Mouse (Mus musculus) neural tube, embryonic 11.5 days (tissue): ENCODE results near the gene Rec8. TPM values are rescaled to one million over a fixed set of nuclear protein-coding genes. Genes with fewer than 3 reads are reported as not detected.

Source experiments
- ATAC-seq: fragments of 200-750 bp; cut with Nextera tagmentation; 2 replicates; pipeline ENCODE4 v1.8.0; 2017; ENCODE audit warnings: moderate number of reproducible peaks, mild to moderate bottlenecking, moderate TSS enrichment, moderate library complexity; ENCODE audit not compliant: insufficient read depth, low FRiP score, low TSS enrichment
- DNase-seq: peaks from one replicate; pipeline ENCODE4 v3.0.0-alpha.2; 2015; ENCODE audit warnings: low spot score
- H3K27ac ChIP-seq: fragments of 300-500 bp; sonication (generic); 2 replicates; pipeline ENCODE4 v1.5.1; 2014; ENCODE audit warnings: low read depth, mild to moderate bottlenecking, low read length
- H3K27me3 ChIP-seq: fragments of 300-500 bp; sonication (generic); 2 replicates; pipeline ENCODE4 v1.6.1; 2014; ENCODE audit warnings: mild to moderate bottlenecking, low read length, mixed read lengths; ENCODE audit not compliant: control insufficient read depth, insufficient read depth
- H3K36me3 ChIP-seq: fragments of 300-500 bp; sonication (generic); 2 replicates; pipeline ENCODE4 v1.6.1; 2014; ENCODE audit warnings: mild to moderate bottlenecking, low read length, moderate library complexity, mixed read lengths; ENCODE audit not compliant: control insufficient read depth, insufficient read depth
- H3K4me1 ChIP-seq: fragments of 300-500 bp; sonication (generic); 2 replicates; pipeline ENCODE4 v1.6.1; 2014; ENCODE audit warnings: low read length, mixed read lengths; ENCODE audit not compliant: control insufficient read depth, insufficient read depth
- H3K4me2 ChIP-seq: fragments of 300-500 bp; sonication (generic); 2 replicates; pipeline ENCODE4 v1.6.1; 2014; ENCODE audit warnings: low read depth, mild to moderate bottlenecking, moderate library complexity
- H3K4me3 ChIP-seq: fragments of 300-500 bp; sonication (generic); 2 replicates; pipeline ENCODE4 v1.5.1; 2014; ENCODE audit warnings: low read depth, low read length
- H3K9ac ChIP-seq: fragments of 300-500 bp; sonication (generic); 2 replicates; pipeline ENCODE4 v1.6.1; 2014; ENCODE audit warnings: mild to moderate bottlenecking, low read length
- H3K9me3 ChIP-seq: fragments of 300-500 bp; sonication (generic); 2 replicates; pipeline ENCODE4 v1.6.1; 2016; ENCODE audit warnings: low read length; ENCODE audit not compliant: control insufficient read depth
- WGBS: fragments of 180-500 bp; shearing (Covaris S2); extraction: QIAGEN DNeasy Blood & Tissue Kit; methylation state at CpG from one replicate; pipeline ENCODE4 v1.1.7; 2014; 5-methylcytosine and 5-hydroxymethylcytosine counted together
- polyA plus RNA-seq: library from polyadenylated mRNA; unstranded; fragments of >200 nt; fragmentation: Nextera tagmentation; extraction: Ambion mirVana; gene quantifications from 2 replicates; pipeline ENCODE4 v1.2.1, GENCODE M21; 2014

Rec8 gene
- polyA plus RNA-seq, 1 experiment from 2014 or later, result 12.0 TPM

- 85% methylated on average over 23 of the region's 23 CpGs for whole genome bisulfite sequencing
- ATAC-seq (no peak), DNase-seq (no peak)
- H3K4me3 ChIP-seq, result no peak overlapping the region
- no peaks in the 10 kb centered on the region for H3K27me3 ChIP-seq
- H3K9me3 ChIP-seq, result no peaks in the 10 kb centered on the region
- H3K36me3 ChIP-seq, result no peaks in the 10 kb centered on the region
- H3K4me1 ChIP-seq, result peaks cover 13% of the 10 kb centered on the region
- no peak overlapping the region for H3K9ac ChIP-seq
- H3K27ac ChIP-seq, result no peak overlapping the region
- no peak overlapping the region for H3K4me2 ChIP-seq
Observed at GRCm38 (mm10) chr14:55579511-55580496, 38.0 kb upstream of the Rec8 start.

DNA sequence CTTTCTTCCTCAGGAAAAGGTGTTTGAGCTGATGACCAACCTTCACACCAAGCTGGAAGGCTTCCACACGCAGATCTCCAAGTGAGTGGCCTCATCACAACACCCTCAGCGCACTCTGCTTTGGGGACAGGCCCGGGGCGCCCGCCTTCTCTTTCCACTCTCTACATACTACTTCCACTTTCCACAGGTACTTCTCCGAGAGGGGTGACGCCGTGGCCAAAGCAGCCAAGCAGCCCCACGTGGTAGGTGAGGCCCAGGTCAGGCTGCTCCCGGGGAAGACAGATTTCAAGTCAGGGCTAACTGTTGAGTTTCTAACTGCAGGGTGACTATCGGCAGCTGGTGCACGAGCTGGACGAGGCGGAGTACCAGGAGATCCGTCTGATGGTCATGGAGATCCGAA, 37.1 kb upstream of the Rec8 start:
- Histone ChIP-seq H3K4me1 (peaks cover 16% of the 10 kb centered on the region), H3K4me3 (no peak overlapping the region), H3K4me2 (no peak overlapping the region), H3K27me3 (no peaks in the 10 kb centered on the region), H3K9ac (no peak overlapping the region), H3K9me3 (no peaks in the 10 kb centered on the region), H3K36me3 (no peaks in the 10 kb centered on the region), H3K27ac (no peak overlapping the region)
- ATAC-seq, result no peak
- no peak for DNase-seq
- 95% methylated on average over 16 of the region's 16 CpGs for WGBS

- 79% methylated on average over 9 of the region's 9 CpGs for WGBS
- H3K36me3 ChIP-seq, result no peaks in the 10 kb centered on the region
- no peaks in the 10 kb centered on the region for H3K9me3 ChIP-seq
- H3K9ac ChIP-seq, result no peak overlapping the region
- peaks cover 16% of the 10 kb centered on the region for H3K4me1 ChIP-seq
- H3K4me2 ChIP-seq, result no peak overlapping the region
- DNase-seq, result no peak
- no peak for ATAC-seq
- no peak overlapping the region for H3K4me3 ChIP-seq
- H3K27me3 ChIP-seq, result no peaks in the 10 kb centered on the region
- H3K27ac ChIP-seq, result no peak overlapping the region
Observed at GRCm38 (mm10) chr14:55581981-55582681, 35.7 kb upstream of the Rec8 start.

- no peak for ATAC-seq
- Histone ChIP-seq H3K9me3 (no peaks in the 10 kb centered on the region), H3K27ac (no peak overlapping the region), H3K4me3 (peak overlapping the region; percentile 45), H3K27me3 (no peaks in the 10 kb centered on the region), H3K4me2 (peak overlapping the region; percentile 76), H3K4me1 (peaks cover 10% of the 10 kb centered on the region; the same call in 1 of the 2 replicates), H3K9ac (no peak overlapping the region), H3K36me3 (no peaks in the 10 kb centered on the region)
- 34% methylated on average over 5 of the region's 5 CpGs for whole genome bisulfite sequencing
- DNase-seq, result no peak
Observed at GRCm38 (mm10) chr14:55584303-55584701, 33.5 kb upstream of the Rec8 start.

GRCm38 (mm10) chr14:55584702-55585565, 32.9 kb upstream of the Rec8 start, which contains the start of gene Emc9:
Gene Emc9 (minus strand): TSS chr14:55585302.
- Histone ChIP-seq H3K27ac (0 out of 2 replicates have a peak within 1 kb of the TSS, but pooled peaks have one; percentile 17), H3K9me3 (no peaks in the 10 kb centered on the region), H3K36me3 (no peaks in the 10 kb centered on the region), H3K27me3 (no peaks in the 10 kb centered on the region), H3K4me3 (peak within 1 kb of the TSS; percentile 45), H3K4me1 (peaks cover 8% of the 10 kb centered on the region; the same call in 1 of the 2 replicates), H3K4me2 (peak within 1 kb of the TSS; percentile 76), H3K9ac (peak within 1 kb of the TSS; percentile 54)
- WGBS, result 2% methylated on average over 43 of the region's 43 CpGs
- DNase-seq (peak; percentile 48), ATAC-seq (peak; percentile 67; the same call in 1 of the 2 replicates)

DNA sequence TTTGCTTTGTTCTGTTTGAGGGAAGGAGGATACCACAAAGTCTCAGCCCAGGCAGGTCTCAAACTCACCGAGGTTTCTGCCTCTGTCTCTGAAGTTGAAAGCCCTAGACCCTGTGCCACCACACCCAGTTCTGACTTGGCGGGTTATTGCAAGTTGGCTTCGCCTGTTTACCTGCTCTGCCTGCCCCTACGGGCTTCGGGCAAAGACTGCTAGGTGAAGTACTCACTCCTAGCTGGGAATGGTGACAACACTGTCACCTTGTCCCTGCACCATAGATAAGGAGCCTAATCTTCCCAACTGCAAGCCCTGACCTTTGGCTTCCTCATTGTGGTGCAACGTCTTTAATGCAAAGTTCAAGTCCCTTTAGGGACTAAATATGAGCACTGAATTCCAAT, 32.3 kb upstream of the Rec8 start:
- no peaks in the 10 kb centered on the region for H3K9me3 ChIP-seq
- DNase-seq (no peak), ATAC-seq (no peak)
- 65% methylated on average over 6 of the region's 6 CpGs for WGBS
- H3K4me1 ChIP-seq, result peaks cover 8% of the 10 kb centered on the region; the same call in 1 of the 2 replicates
- H3K36me3 ChIP-seq, result no peaks in the 10 kb centered on the region
- no peak overlapping the region for H3K4me3 ChIP-seq
- no peak overlapping the region for H3K27ac ChIP-seq
- H3K27me3 ChIP-seq, result no peaks in the 10 kb centered on the region
- no peak overlapping the region for H3K4me2 ChIP-seq
- no peak overlapping the region for H3K9ac ChIP-seq

GRCm38 (mm10) chr14:55586149-55586548, 31.7 kb upstream of the Rec8 start:
- Histone ChIP-seq H3K4me2 (no peak overlapping the region), H3K9me3 (no peaks in the 10 kb centered on the region), H3K4me1 (peaks cover 8% of the 10 kb centered on the region; the same call in 1 of the 2 replicates), H3K27me3 (no peaks in the 10 kb centered on the region), H3K27ac (no peak overlapping the region), H3K9ac (no peak overlapping the region), H3K36me3 (no peaks in the 10 kb centered on the region), H3K4me3 (no peak overlapping the region)
- ATAC-seq (no peak), DNase-seq (no peak)
- 81% methylated on average over 2 of the region's 2 CpGs for WGBS

DNA sequence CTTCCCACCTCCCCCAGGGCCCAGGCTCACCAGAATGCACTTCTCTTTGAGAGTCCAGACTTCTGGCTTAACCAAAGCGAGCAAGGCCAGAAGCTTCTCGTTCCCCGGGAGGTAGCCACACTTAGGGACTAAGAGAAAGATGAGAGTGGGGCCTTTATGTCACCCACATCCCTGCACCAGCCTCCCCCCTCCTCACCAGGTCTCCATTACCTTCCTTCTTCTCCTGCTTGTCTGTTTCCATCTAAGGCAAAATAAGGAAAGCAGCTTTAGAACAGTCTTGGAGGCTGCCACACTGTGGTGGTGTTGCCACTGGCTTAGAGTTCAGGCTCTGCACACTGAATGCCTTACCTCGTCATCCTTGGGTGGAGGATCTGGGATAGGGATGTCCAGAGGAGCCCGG, 28.6 kb upstream of the Rec8 start:
- H3K4me2 ChIP-seq, result no peak overlapping the region
- no peak overlapping the region for H3K4me3 ChIP-seq
- DNase-seq (no peak), ATAC-seq (no peak)
- H3K27ac ChIP-seq, result no peak overlapping the region
- no peak overlapping the region for H3K9ac ChIP-seq
- 92% methylated on average over 5 of the region's 5 CpGs for WGBS
- peaks cover 15% of the 10 kb centered on the region for H3K4me1 ChIP-seq
- no peaks in the 10 kb centered on the region for H3K36me3 ChIP-seq
- no peaks in the 10 kb centered on the region for H3K9me3 ChIP-seq
- H3K27me3 ChIP-seq, result no peaks in the 10 kb centered on the region
